Mouse (Mus musculus) kidney, postnatal 0 days (tissue): Measurements from ENCODE around the gene Snapc4. TPM values are rescaled to one million over a fixed set of nuclear protein-coding genes. Genes with fewer than 3 reads are reported as not detected.
A peak's percentile ranks its signal among the peaks of the same experiment; 100 is the strongest.

Experiments
- ATAC-seq: fragments of 200-750 bp; cut with Nextera tagmentation; replicated peaks from 2 replicates; pipeline ENCODE4 v1.8.0; 2017; ENCODE audit warnings: low read depth, moderate number of reproducible peaks, moderate TSS enrichment, moderate library complexity; ENCODE audit not compliant: low FRiP score
- DNase-seq: peaks from one replicate; pipeline ENCODE4 v3.0.0-alpha.2; 2016; ENCODE audit warnings: low spot score
- H3K27ac ChIP-seq: fragments of 300-500 bp; sonication (generic); 2 replicates; pipeline ENCODE4 v1.5.1; 2014; ENCODE audit warnings: mild to moderate bottlenecking
- H3K27me3 ChIP-seq: fragments of 300-500 bp; sonication (generic); 2 replicates; pipeline ENCODE4 v1.6.1; 2014; ENCODE audit warnings: low read length, mixed read lengths; ENCODE audit not compliant: insufficient read depth
- H3K36me3 ChIP-seq: fragments of 300-500 bp; sonication (generic); 2 replicates; pipeline ENCODE4 v1.6.1; 2014; ENCODE audit warnings: low read length, mixed read lengths; ENCODE audit not compliant: insufficient read depth
- H3K4me1 ChIP-seq: fragments of 300-500 bp; sonication (generic); replicated peaks from 2 replicates; pipeline ENCODE4 v1.6.1; 2014; ENCODE audit warnings: antibody characterized with exemption, low read length, mixed read lengths; ENCODE audit not compliant: insufficient read depth
- H3K4me2 ChIP-seq: fragments of 300-500 bp; sonication (generic); 2 replicates; pipeline ENCODE4 v1.6.1; 2014; ENCODE audit warnings: mild to moderate bottlenecking, low read length, moderate library complexity, mixed read lengths
- H3K4me3 ChIP-seq: fragments of 300-500 bp; sonication (generic); replicated peaks from 2 replicates; pipeline ENCODE4 v1.5.1; 2014; ENCODE audit warnings: low read depth, low read length
- H3K9ac ChIP-seq: fragments of 300-500 bp; sonication (generic); 2 replicates; pipeline ENCODE4 v1.6.1; 2014; ENCODE audit warnings: low read depth, low read length
- H3K9me3 ChIP-seq: fragments of 300-500 bp; sonication (generic); replicated peaks from 2 replicates; pipeline ENCODE4 v1.6.1; 2016; ENCODE audit warnings: low read length, inconsistent platforms, mixed read lengths
- CTCF ChIP-seq: IDR thresholded peaks from 2 replicates; pipeline ENCODE4 v1.5.1; 2016; ENCODE audit warnings: antibody characterized with exemption, low read depth, mild to moderate bottlenecking, moderate library complexity
- WGBS: fragments of 180-500 bp; shearing (Covaris S2); extraction: QIAGEN DNeasy Blood & Tissue Kit; methylation state at CpG from one replicate; pipeline ENCODE4 v1.1.7; 2014; 5-methylcytosine and 5-hydroxymethylcytosine counted together
- polyA plus RNA-seq: library from polyadenylated mRNA; unstranded; fragments of >200 nt; fragmentation: Nextera tagmentation; extraction: Ambion mirVana; gene quantifications from 2 replicates; pipeline ENCODE4 v1.2.1, GENCODE M21; 2015

Gene Snapc4
- polyA plus RNA-seq, 1 experiment from 2014 or later: 14.6 TPM

DNA sequence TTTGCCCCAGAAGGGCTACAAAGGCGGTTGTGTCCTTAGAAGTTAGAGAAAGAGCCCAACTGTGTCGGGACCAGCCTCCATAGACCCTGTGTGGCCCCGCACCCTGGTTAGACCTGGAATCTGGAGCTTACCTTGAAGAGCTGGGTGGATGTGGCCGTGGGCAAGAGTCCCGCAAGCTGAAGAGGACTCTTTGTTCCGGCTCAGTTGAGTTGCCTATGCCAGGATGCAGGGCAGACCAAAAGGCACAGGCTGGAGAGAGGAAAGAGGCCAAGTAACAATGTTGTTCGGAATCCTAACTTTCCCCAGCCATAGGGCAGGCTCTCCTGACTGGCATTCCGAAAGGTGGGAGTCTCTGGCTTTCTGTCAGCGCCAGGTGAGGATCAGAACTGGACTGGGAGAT is 61.3 kb downstream of the Snapc4 start:
- Histone ChIP-seq H3K27me3 (no peaks in the 10 kb centered on the region), H3K4me2 (no peak overlapping the region), H3K4me1 (0 out of 2 replicates have a peak, but pooled peaks cover 15% of the 10 kb centered on the region), H3K4me3 (no peak overlapping the region), H3K9ac (no peak overlapping the region), H3K36me3 (peaks cover 13% of the 10 kb centered on the region), H3K9me3 (no peaks in the 10 kb centered on the region), H3K27ac (no peak overlapping the region)
- WGBS: 87% methylated on average over 9 of the region's 9 CpGs
- no peak for DNase-seq
- no peak for TF ChIP-seq CTCF
- ATAC-seq: no peak

DNA sequence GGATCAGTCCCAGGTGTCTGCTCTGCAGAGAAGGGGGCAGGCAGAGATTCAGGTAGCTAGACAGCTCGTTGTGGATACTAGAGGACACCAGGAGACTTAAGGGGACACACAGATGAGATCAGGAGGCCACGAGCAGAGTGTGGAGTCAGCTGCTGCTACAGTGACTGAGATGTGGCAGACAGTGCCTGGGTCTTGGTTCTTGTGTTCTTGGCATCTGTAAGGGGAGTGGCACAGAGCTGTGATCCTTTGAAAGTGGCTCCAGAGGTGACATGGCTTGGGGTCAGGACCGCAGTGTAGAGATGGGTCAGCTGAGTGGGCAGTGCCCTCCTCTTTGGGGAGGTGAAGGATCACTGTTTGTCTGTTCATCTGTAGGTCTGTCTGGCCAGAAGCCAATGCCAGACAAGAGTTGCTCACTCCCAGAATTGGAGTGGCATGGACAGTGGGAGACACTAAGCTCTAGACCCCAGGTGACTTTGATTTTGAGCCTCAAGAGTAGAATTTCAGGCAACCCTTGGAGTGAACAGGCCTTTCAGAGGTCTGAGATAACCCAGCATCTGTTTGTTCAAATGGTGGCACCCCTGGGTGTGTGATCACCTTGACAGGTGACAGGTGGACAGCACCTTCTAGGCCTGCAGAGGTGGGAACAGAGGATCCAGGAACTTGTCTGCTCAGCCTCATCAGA is 62.3 kb downstream of the Snapc4 start:
- no peaks in the 10 kb centered on the region for H3K9me3 ChIP-seq
- no peak overlapping the region for H3K27ac ChIP-seq
- no peaks in the 10 kb centered on the region for H3K27me3 ChIP-seq
- no peak for DNase-seq
- H3K4me1 ChIP-seq: 0 out of 2 replicates have a peak, but pooled peaks cover 15% of the 10 kb centered on the region
- no peak for TF ChIP-seq CTCF
- WGBS: 89% methylated on average over 3 of the region's 3 CpGs
- no peak overlapping the region for H3K9ac ChIP-seq
- H3K4me3 ChIP-seq: no peak overlapping the region
- H3K4me2 ChIP-seq: no peak overlapping the region
- ATAC-seq: no peak
- peaks cover 3% of the 10 kb centered on the region for H3K36me3 ChIP-seq

DNA sequence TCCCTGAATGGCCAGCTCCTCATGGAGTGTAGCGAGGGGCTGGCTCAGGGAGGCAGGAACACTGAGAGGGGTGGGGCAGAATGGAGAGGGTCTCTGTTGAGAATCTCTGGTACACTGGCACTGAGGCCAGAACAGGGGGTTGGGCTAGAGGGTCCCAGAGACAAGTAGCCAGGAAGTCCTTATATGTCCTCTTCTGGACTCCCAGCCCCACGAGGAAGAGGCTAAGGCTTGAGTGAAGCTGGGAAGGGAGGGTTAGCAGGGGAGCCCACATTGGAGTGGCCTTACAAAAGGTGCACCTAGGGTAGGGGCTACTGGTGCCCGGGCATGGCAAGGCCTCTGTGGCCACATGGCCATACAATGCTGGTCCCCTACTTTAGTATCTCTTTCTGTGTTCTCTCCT is 63.1 kb downstream of the Snapc4 start:
- 67% methylated on average over 3 of the region's 3 CpGs for WGBS
- H3K4me2 ChIP-seq: peak overlapping the region; percentile 80; the same call in 1 of the 2 replicates
- H3K9ac ChIP-seq: no peak overlapping the region

GRCm38 (mm10) chr2:26316576-26317246 is 63.7 kb downstream of the Snapc4 start:
- H3K4me2 ChIP-seq: peak overlapping the region; percentile 80
- H3K27me3 ChIP-seq: no peaks in the 10 kb centered on the region
- no peaks in the 10 kb centered on the region for H3K36me3 ChIP-seq
- no peak for DNase-seq
- peak overlapping the region; percentile 73 for H3K4me3 ChIP-seq
- TF ChIP-seq CTCF: no peak
- H3K27ac ChIP-seq: no peak overlapping the region
- ATAC-seq: no peak
- H3K4me1 ChIP-seq: 0 out of 2 replicates have a peak, but pooled peaks cover 15% of the 10 kb centered on the region
- H3K9ac ChIP-seq: peak overlapping the region; percentile 79; the same call in 1 of the 2 replicates
- no peaks in the 10 kb centered on the region for H3K9me3 ChIP-seq
- 50% methylated on average over 9 of the region's 9 CpGs for WGBS

More for the DNA sequence above, 63.1 kb downstream of the Snapc4 start:
- no peaks in the 10 kb centered on the region for H3K9me3 ChIP-seq
- no peaks in the 10 kb centered on the region for H3K27me3 ChIP-seq
- no peak for TF ChIP-seq CTCF
- no peak overlapping the region for H3K27ac ChIP-seq
- ATAC-seq (no peak), DNase-seq (no peak)
- no peak overlapping the region for H3K4me3 ChIP-seq
- H3K36me3 ChIP-seq: no peaks in the 10 kb centered on the region
- H3K4me1 ChIP-seq: 0 out of 2 replicates have a peak, but pooled peaks cover 15% of the 10 kb centered on the region

DNA sequence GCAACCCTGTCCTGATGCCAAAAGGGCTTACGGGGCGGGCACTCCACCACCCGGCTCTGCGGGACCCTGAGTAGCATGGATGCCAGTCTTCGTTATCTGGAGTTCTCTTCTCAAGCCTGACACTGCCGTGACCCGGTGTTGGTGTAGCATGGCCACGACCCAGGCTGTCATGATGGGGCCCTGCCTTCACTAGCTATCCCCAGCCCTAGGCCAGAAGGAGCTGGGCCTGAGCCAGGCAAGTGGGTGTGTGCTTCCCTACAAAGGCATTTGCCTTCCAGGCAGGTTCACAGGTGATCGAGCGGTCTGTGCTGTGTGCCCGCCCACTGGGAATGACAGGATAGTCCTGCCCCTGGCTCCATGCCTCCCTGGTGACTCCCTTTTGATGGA is 64.5 kb downstream of the Snapc4 start:
- Histone ChIP-seq H3K9ac (peak overlapping the region; percentile 79), H3K27me3 (no peaks in the 10 kb centered on the region), H3K27ac (peak overlapping the region; percentile 89), H3K4me1 (0 out of 2 replicates have a peak, but pooled peaks cover 15% of the 10 kb centered on the region), H3K4me3 (peak overlapping the region; percentile 73), H3K9me3 (no peaks in the 10 kb centered on the region), H3K4me2 (peak overlapping the region; percentile 80), H3K36me3 (no peaks in the 10 kb centered on the region)
- ATAC-seq (peak; percentile 15; the same call in 1 of the 2 replicates), DNase-seq (peak; percentile 55)
- TF ChIP-seq CTCF: no peak
- under 1% methylated on average over 11 of the region's 11 CpGs for WGBS

GRCm38 (mm10) chr2:26315072-26315924 is 65.2 kb downstream of the Snapc4 start, which contains the start of gene Gpsm1:
Gene Gpsm1 (plus strand): TSS chr2:26315515.
- Histone ChIP-seq H3K9me3 (no peaks in the 10 kb centered on the region), H3K4me3 (peak within 1 kb of the TSS; percentile 73), H3K27ac (peak within 1 kb of the TSS; percentile 89), H3K9ac (peak within 1 kb of the TSS; percentile 79), H3K4me1 (0 out of 2 replicates have a peak, but pooled peaks cover 15% of the 10 kb centered on the region), H3K36me3 (no peaks in the 10 kb centered on the region), H3K27me3 (no peaks in the 10 kb centered on the region), H3K4me2 (peak within 1 kb of the TSS; percentile 80)
- no peak for TF ChIP-seq CTCF
- ATAC-seq (peak; percentile 79), DNase-seq (peak; percentile 92)
- WGBS: 0% methylated on average over 61 of the region's 66 CpGs
